Mouse (Mus musculus) spleen, adult 2 months (tissue): Measurements from ENCODE around the gene Gnptab. TPM values are rescaled to one million over a fixed set of nuclear protein-coding genes. Genes with fewer than 3 reads are reported as not detected.

ENCODE experiments used
- DNase-seq, 2 experiments: peaks; one replicate each; pipeline versions ENCODE4 v3.0.0 to v3.0.0-alpha.2; 2012 to 2021; ENCODE audit warnings: low spot score in 2 of 2, low read depth in 1 of 2
- H3K27ac ChIP-seq: fragments of 200-500 bp; 2 replicates; pipeline ENCODE4 v1.5.1; 2012; ENCODE audit warnings: low read length, inconsistent platforms; ENCODE audit not compliant: insufficient read depth
- H3K27me3 ChIP-seq: fragments of 200-500 bp; 2 replicates; pipeline ENCODE4 v1.6.1; 2012; ENCODE audit warnings: mild to moderate bottlenecking, moderate library complexity, low read length, inconsistent platforms; ENCODE audit not compliant: control insufficient read depth, insufficient read depth
- H3K36me3 ChIP-seq: fragments of 200-500 bp; 2 replicates; pipeline ENCODE4 v1.6.1; 2012; ENCODE audit warnings: mild to moderate bottlenecking, low read length, inconsistent platforms; ENCODE audit not compliant: control insufficient read depth, insufficient read depth
- H3K4me1 ChIP-seq: fragments of 200-500 bp; 2 replicates; pipeline ENCODE4 v1.6.1; 2011; ENCODE audit warnings: inconsistent platforms; ENCODE audit not compliant: control insufficient read depth, insufficient read depth, insufficient read length
- H3K4me3 ChIP-seq: fragments of 200-500 bp; 2 replicates; pipeline ENCODE4 v1.5.1; 2011; ENCODE audit warnings: mild to moderate bottlenecking, inconsistent platforms; ENCODE audit not compliant: insufficient read depth, insufficient read length; ENCODE audit errors: extremely low read depth
- CTCF ChIP-seq: fragments of 200-500 bp; IDR thresholded peaks from 2 replicates; pipeline ENCODE4 v1.5.1; 2011; ENCODE audit warnings: mild to moderate bottlenecking, inconsistent platforms; ENCODE audit not compliant: insufficient read depth, insufficient read length, insufficient replicate concordance; ENCODE audit errors: extremely low read depth
- POLR2A ChIP-seq: fragments of 200-500 bp; IDR thresholded peaks from 2 replicates; pipeline ENCODE4 v1.6.1; 2011; ENCODE audit warnings: low read depth, low read length, inconsistent platforms
- WGBS: fragments of 180-500 bp; shearing (Covaris S2); methylation state at CpG from one replicate; pipeline ENCODE4 v1.1.7; 2018; 5-methylcytosine and 5-hydroxymethylcytosine counted together
- polyA plus RNA-seq: library from polyadenylated mRNA; depleted of rRNA; stranded (reverse); fragments of >200 nt; gene quantifications from 2 replicates; pipeline ENCODE4 v1.2.3, GENCODE M21; 2012

Gene Gnptab
- polyA plus RNA-seq, 1 experiment = 6.8 TPM

DNA sequence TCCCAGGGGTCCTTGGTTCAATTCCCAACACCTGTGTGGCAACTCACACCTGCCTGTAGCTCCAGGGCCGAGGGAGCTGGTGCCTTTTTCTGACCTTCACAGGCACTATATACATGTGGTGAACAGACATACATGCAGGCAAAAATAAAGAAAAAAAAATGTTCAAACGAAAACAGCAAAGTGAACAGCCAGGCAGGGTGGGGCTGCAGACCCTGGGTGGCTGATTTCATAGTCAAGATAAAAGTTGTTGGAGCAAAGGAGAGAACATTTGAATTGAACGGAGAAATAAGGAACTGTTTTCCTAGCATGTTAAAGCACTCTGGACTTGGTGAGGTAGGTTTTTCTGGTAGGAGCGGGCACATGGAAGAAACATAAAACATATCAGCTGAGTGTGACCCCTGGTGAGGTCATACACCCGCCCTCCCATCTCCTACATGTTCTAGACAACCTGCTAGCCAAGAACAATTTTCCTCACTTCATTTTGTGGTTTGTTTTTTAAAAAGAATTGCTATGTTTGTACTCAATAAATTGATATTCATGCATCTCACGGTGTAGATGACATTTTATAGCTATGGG is 19.8 kb downstream of the Gnptab start:
- Histone ChIP-seq H3K27me3 (no peaks in the 10 kb centered on the region), H3K4me3 (no peak overlapping the region), H3K27ac (0 out of 2 replicates have a peak overlapping the region, but pooled peaks have one; percentile 51), H3K4me1 (peaks cover 8% of the 10 kb centered on the region; the same call in 1 of the 2 replicates), H3K36me3 (no peaks in the 10 kb centered on the region; the same call in 1 of the 2 replicates)
- 79% methylated on average over 6 of the region's 6 CpGs for WGBS
- TF ChIP-seq POLR2A (no peak), CTCF (no peak)
- no peak for DNase-seq

DNA sequence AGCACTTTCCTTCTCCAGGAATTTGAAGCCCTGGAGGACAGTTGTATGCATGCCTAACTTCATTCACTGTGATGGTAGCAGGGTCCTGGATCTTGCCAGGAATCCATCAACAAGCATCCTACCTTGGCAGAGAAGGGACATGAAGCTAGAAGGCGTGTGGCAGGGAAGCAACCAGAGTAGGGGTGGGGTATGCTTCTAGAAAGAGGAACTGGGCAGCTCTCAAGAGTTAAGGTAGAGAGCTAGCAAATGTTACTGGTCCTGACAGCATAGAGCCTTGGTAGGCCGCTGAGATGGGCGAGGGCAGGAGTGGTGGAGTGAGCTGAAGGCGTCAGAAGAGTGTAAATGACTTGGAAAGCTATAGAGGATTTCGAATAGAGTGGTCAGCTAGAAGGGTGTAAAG is 20.3 kb downstream of the Gnptab start:
- Histone ChIP-seq H3K27me3 (no peaks in the 10 kb centered on the region), H3K4me3 (no peak overlapping the region), H3K36me3 (no peaks in the 10 kb centered on the region; the same call in 1 of the 2 replicates), H3K4me1 (peaks cover 8% of the 10 kb centered on the region; the same call in 1 of the 2 replicates), H3K27ac (peak overlapping the region; percentile 51)
- WGBS = 43% methylated on average over 5 of the region's 5 CpGs
- DNase-seq = no peak
- TF ChIP-seq POLR2A = no peak
- TF ChIP-seq CTCF = no peak

DNA sequence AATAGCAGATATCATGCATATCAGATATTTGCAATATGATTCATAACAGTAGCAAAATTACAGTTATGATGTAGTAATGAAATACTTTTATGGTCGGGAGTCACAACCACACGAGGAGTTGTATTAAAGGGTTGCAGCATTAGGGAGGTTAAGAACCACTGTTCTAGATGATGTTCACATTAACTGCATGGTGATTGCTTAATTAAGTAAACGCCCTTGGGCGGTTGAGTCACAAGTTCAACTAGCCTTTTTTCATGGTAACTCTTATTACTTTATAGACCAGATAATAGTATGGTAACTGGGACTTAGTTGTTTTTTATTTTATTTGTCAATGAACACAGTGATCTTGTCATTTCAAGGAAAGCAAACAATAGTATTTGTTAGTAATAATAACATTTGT is 24.1 kb downstream of the Gnptab start:
- Histone ChIP-seq H3K36me3 (no peaks in the 10 kb centered on the region; the same call in 1 of the 2 replicates), H3K27me3 (no peaks in the 10 kb centered on the region), H3K4me1 (peaks cover 8% of the 10 kb centered on the region; the same call in 1 of the 2 replicates), H3K27ac (no peak overlapping the region), H3K4me3 (no peak overlapping the region)
- DNase-seq = no peak
- WGBS = 91% methylated on average over 4 of the region's 4 CpGs
- TF ChIP-seq CTCF (no peak), POLR2A (no peak)

DNA sequence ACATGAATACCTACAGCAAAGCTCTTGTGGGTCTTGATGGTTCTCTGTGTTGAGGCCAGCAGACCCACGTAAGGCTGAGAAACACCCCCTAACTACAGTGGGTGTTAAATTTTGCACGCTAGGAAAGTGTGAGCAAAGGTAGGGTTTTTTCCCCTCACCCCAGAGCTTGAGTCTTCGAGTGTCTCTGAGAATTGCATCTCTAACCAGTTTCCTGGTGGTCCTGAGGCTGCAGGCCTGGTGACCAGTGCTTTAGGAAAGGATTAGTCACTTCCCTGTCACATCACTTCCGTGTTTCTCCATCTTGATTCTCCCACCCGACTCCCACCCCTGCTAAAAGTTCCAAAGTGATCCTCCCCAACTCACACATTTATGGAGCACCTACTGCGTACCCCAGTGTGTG is 25.3 kb downstream of the Gnptab start:
- Histone ChIP-seq H3K4me1 (peaks cover 9% of the 10 kb centered on the region; the same call in 1 of the 2 replicates), H3K27ac (no peak overlapping the region), H3K36me3 (no peaks in the 10 kb centered on the region; the same call in 1 of the 2 replicates), H3K27me3 (no peaks in the 10 kb centered on the region), H3K4me3 (no peak overlapping the region)
- WGBS = 74% methylated on average over 6 of the region's 6 CpGs
- DNase-seq = no peak
- TF ChIP-seq CTCF (no peak), POLR2A (no peak)

DNA sequence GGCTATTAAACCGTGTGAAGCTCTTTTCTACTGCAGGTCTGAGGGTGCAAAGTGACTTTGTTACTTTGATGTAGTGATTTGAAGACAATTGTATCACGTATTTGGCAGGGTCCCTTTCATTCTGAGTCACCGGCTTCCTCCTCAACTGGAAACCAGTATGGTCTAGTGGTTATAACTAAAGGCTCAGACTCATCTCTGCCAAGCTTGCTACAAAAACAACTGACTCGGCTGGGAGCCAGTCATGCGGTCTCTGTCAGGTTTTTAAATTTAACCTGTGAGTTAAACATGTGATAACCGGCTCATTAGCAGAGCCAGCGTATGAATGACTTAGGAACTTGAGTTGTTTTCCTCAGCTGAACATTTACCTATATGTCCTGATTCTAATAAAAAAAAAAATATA is 26.9 kb downstream of the Gnptab start:
- 54% methylated on average over 7 of the region's 7 CpGs for WGBS
- DNase-seq = peak in 1 of 2 experiments; percentile 40
- H3K4me1 ChIP-seq = peaks cover 7% of the 10 kb centered on the region; the same call in 1 of the 2 replicates

DNA sequence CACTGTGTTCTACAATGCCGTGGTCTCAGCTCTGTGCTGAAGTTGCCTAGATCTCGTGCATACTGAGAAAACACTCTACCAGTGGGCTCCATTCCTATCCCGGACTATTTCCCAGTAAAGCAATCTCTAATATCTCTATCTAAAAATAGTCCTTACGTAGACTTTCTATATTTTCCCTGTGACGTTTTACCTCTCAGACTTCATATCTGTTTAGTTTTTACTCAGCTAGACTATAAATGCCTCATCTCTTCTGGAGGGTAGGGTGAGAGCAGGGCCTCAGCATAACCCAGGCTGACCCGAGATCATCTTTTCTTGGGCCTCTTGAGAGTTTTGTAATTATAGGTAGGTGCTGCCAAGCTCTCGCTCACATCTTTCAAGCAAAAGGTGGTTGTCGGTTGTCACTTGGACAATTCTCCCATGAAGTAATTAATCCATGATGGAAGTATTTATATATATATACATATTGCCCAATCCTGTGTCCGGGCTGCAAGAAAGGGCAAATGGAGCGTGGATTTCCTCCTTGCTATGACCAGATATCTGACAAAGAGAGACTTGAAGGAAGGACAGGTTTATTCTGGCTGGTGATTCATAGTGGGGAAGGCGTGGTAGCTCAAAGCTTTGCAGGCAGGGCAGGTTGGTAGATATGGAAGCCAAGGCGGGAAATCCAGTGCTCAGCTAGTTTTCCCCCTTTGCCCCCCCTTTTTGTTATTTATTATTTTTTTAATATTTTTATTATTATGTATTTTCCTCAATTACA is 29.1 kb downstream of the Gnptab start:
- Histone ChIP-seq H3K27me3 (no peaks in the 10 kb centered on the region), H3K27ac (no peak overlapping the region), H3K4me3 (no peak overlapping the region), H3K36me3 (no peaks in the 10 kb centered on the region; the same call in 1 of the 2 replicates), H3K4me1 (peaks cover 7% of the 10 kb centered on the region; the same call in 1 of the 2 replicates)
- no peak for TF ChIP-seq POLR2A
- TF ChIP-seq CTCF = no peak
- no peak for DNase-seq
- 91% methylated on average over 12 of the region's 12 CpGs for WGBS

More for the DNA sequence above, 26.9 kb downstream of the Gnptab start:
- Histone ChIP-seq H3K4me3 (no peak overlapping the region), H3K36me3 (no peaks in the 10 kb centered on the region; the same call in 1 of the 2 replicates), H3K27me3 (no peaks in the 10 kb centered on the region), H3K27ac (no peak overlapping the region)
- TF ChIP-seq POLR2A (no peak), CTCF (no peak)
